Mouse (Mus musculus) C2C12 (cell line): ENCODE results near the gene Gm10840. TPM values are rescaled to one million over a fixed set of nuclear protein-coding genes. Genes with fewer than 3 reads are reported as not detected.
A peak's percentile ranks its signal among the peaks of the same experiment; 100 is the strongest.

Experiments used
- H3K27me3 ChIP-seq: one replicate; pipeline ENCODE4 v1.6.1; 2011; ENCODE audit not compliant: control insufficient read depth, insufficient read depth, insufficient read length
- H3K36me3 ChIP-seq: one replicate; pipeline ENCODE4 v1.6.1; 2011; ENCODE audit not compliant: control insufficient read depth, insufficient read depth
- H3K4me3 ChIP-seq: one replicate; pipeline ENCODE4 v1.5.1; 2011; ENCODE audit warnings: mild to moderate bottlenecking, control low read depth; ENCODE audit not compliant: poor library complexity, insufficient read depth, severe bottlenecking
- H3K79me2 ChIP-seq: one replicate; pipeline ENCODE4 v1.6.1; 2011; ENCODE audit not compliant: control insufficient read depth, insufficient read depth
- H3K79me3 ChIP-seq: one replicate; pipeline ENCODE4 v1.6.1; 2011; ENCODE audit warnings: low read depth, control low read depth
- H3ac ChIP-seq: one replicate; pipeline ENCODE3; 2011; ENCODE audit warnings: low read depth; ENCODE audit not compliant: control insufficient read depth, insufficient read length
- CEBPB ChIP-seq: IDR thresholded peaks from one replicate; pipeline ENCODE4 v1.6.1; 2011; ENCODE audit warnings: low read depth, mild to moderate bottlenecking, control low read depth, moderate library complexity
- CTCF ChIP-seq: IDR thresholded peaks from one replicate; pipeline ENCODE4 v1.5.1; 2011; ENCODE audit not compliant: control insufficient read depth, insufficient read depth, insufficient read length
- FOSL1 ChIP-seq: IDR thresholded peaks from one replicate; pipeline ENCODE4 v1.8.0; 2011; ENCODE audit warnings: mild to moderate bottlenecking, low read length; ENCODE audit not compliant: poor library complexity, insufficient read depth, severe bottlenecking
- MAX ChIP-seq: IDR thresholded peaks from one replicate; pipeline ENCODE4 v1.6.1; 2011; ENCODE audit warnings: mild to moderate bottlenecking, control low read depth
- MYOD1 ChIP-seq: IDR thresholded peaks from one replicate; pipeline ENCODE4 v1.6.1; 2011; ENCODE audit warnings: low read depth; ENCODE audit not compliant: control insufficient read depth, insufficient read length
- MYOG ChIP-seq: IDR thresholded peaks from one replicate; pipeline ENCODE4 v1.6.1; 2011; ENCODE audit not compliant: control insufficient read depth, insufficient read length; ENCODE audit errors: extremely low read depth
- USF1 ChIP-seq: IDR thresholded peaks from one replicate; pipeline ENCODE4 v1.6.1; 2011; ENCODE audit warnings: low read depth, mild to moderate bottlenecking, control low read depth, moderate library complexity
- polyA plus RNA-seq: library from polyadenylated mRNA; unstranded; fragments of >200 nt; fragmentation: generic; extraction: Trizol; gene quantifications from one replicate; pipeline ENCODE4 v1.2.1, GENCODE M21; 2012; ENCODE audit warnings: missing spikeins

Gene Gm10840
- polyA plus RNA-seq, 1 experiment, result not detected

- TF ChIP-seq CTCF (peak; percentile 60), CEBPB (no peak)
- Histone ChIP-seq H3K4me3 (no peak overlapping the region), H3K79me2 (no peaks in the 10 kb centered on the region), H3K79me3 (no peaks in the 10 kb centered on the region), H3K36me3 (peaks cover 32% of the 10 kb centered on the region), H3K27me3 (no peaks in the 10 kb centered on the region), H3ac (no peak overlapping the region)
Observed at GRCm38 (mm10) chr11:106158081-106158929, 2.3 kb upstream of the Gm10840 start.

GRCm38 (mm10) chr11:106158930-106159215 lies 1.8 kb upstream of the Gm10840 start:
- H3K4me3 ChIP-seq, result peak overlapping the region; percentile 71
- no peaks in the 10 kb centered on the region for H3K27me3 ChIP-seq
- TF ChIP-seq MAX (no peak), CTCF (no peak), MYOD1 (no peak), FOSL1 (no peak), USF1 (no peak), MYOG (no peak), CEBPB (no peak)
- H3K36me3 ChIP-seq, result peaks cover 29% of the 10 kb centered on the region
- H3ac ChIP-seq, result peak overlapping the region; percentile 5
- H3K79me2 ChIP-seq, result no peaks in the 10 kb centered on the region
- H3K79me3 ChIP-seq, result no peaks in the 10 kb centered on the region

DNA sequence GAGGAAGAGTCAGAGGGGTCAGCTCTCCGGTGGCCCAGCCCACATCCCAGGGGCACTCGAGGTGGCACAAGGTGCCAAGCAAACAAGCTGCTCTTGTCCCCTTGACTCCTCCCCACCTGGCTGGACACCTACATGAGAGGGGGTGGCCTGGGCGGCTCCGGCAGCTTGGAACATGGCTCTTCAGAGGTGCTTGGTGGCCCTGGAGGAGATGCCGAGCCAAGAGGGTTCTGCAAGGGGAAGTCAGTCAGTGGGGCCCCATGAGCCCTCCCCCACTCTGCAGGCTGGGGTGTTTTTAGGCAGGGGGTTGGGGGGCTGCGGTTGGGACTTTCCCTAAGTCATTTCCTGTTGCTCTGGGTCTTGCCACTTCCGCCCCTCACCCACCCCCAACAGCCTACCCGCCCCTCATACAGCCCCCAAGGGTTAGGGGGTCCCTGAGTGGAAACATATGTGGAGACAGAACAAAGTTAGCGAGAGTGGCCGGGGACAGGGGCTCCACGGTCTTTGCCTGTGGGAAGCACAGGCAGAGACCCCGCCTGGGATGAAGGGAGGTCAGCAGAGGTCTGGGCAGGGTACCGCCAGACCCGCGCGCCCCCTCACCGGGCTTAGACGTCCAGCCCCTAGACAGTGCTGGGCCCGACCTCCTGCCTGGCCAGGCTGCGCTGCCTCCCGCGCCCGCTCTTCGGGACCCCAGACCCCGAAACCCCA lies 1.3 kb upstream of the Gm10840 start:
- Histone ChIP-seq H3K79me3 (no peaks in the 10 kb centered on the region), H3ac (peak overlapping the region; percentile 90), H3K36me3 (peaks cover 24% of the 10 kb centered on the region), H3K27me3 (no peaks in the 10 kb centered on the region), H3K79me2 (no peaks in the 10 kb centered on the region), H3K4me3 (peak overlapping the region; percentile 71)
- TF ChIP-seq MYOD1, result no peak
- TF ChIP-seq MYOG, result no peak
- TF ChIP-seq CEBPB, result no peak
- TF ChIP-seq CTCF, result no peak
- no peak for TF ChIP-seq FOSL1
- no peak for TF ChIP-seq MAX
- no peak for TF ChIP-seq USF1

DNA sequence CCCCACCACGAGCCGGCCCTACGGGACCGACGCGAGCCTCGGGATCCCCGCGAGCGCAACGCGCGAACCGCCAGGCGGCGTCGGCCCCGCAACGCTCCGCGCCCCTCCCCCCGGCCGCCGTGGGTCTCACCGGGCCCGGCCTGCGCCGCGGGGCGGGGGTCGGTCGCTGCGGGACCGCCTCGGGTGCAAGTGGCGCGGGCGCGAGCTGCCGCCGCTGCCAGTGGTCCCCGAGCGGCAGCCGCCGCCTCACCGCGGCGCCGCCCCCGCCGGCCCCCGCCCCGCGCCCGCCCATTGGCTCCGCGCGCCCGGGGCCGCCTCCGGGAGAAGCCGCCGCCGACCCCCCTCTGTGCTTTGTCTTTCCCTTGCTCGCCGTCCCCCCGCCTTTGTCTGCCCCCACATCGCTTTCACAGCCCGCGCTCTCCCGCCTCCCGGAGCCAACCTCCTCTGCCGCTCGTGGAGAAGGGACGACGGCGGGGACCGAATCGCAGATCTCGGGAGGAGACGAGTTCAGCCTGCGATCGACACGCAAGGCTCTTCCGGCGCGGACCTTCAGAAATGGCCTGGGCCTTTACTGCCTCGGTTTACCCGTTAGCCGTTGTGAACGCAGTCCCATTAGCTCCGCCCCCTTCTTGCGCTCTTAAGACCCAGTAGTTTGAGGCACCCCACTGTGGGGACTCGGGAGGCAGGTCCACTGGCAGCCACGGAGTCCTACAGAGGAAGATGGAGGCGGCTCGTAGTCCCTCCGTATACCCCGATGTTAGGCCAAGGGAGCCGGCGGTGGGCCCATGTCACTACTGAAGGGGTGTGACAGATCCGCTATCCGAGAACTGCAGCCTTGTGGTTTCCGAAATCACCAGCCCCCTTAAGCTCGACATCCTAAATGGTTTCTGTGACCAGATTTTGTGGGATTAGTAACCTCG lies 469 bp upstream of the Gm10840 start:
- Histone ChIP-seq H3K4me3 (peak overlapping the region; percentile 71), H3K79me2 (no peaks in the 10 kb centered on the region), H3K36me3 (peaks cover 25% of the 10 kb centered on the region), H3ac (peak overlapping the region; percentile 90), H3K79me3 (no peaks in the 10 kb centered on the region), H3K27me3 (no peaks in the 10 kb centered on the region)
- TF ChIP-seq CTCF, result peak; percentile 44
- no peak for TF ChIP-seq MAX

DNA sequence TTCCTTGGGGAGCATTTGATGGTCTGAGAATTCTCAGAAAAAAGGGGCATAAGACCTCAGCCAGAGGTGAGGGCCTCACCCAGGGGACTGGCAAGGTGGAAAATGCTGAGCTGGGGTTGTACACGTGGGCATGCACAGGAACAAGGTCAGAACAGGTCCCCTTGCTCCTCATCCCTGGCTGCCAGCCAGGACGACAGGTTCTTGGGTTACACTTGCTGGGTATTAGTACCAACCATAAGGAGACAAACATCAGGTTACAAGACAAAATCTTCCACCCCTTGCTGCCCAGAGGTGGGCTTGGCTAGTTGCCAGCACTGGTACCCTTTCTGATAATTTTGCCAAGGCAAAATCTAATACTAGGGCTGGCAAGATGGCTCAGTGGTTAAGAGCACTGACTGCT lies 1.6 kb downstream of the Gm10840 start:
- Histone ChIP-seq H3K4me3 (no peak overlapping the region), H3K79me3 (no peaks in the 10 kb centered on the region), H3ac (no peak overlapping the region), H3K79me2 (no peaks in the 10 kb centered on the region), H3K27me3 (no peaks in the 10 kb centered on the region), H3K36me3 (peaks cover 21% of the 10 kb centered on the region)
- TF ChIP-seq FOSL1, result no peak
- no peak for TF ChIP-seq CEBPB
- no peak for TF ChIP-seq MYOD1
- TF ChIP-seq MYOG, result no peak
- TF ChIP-seq CTCF, result no peak
- TF ChIP-seq MAX, result no peak
- TF ChIP-seq USF1, result no peak
